Mouse (Mus musculus): ENCODE measurements around the gene Asah2.
"Not testable (repeated sequence)": the region's sequence is repeated elsewhere in the genome, so short reads cannot be mapped to it uniquely, and the experiment has no call there.

The Asah2 gene

GRCm38 (mm10) chr19:32107771-32108306 lies at the start of gene Asah2:
Asah2 (minus strand) TSS chr19:32108211.
- peak; percentile 59 for DNase-seq (ENCODE audit: low spot score)

GRCm38 (mm10) chr19:32157045-32157444 lies 49.0 kb upstream of the Asah2 start:
- DNase-seq (ENCODE audit: low spot score), result no peak

- no peak for DNase-seq (ENCODE audit: low spot score)
These were observed 44.5 kb upstream of the Asah2 start for GRCm38 (mm10) chr19:32152529-32152928.

- no peak for DNase-seq (ENCODE audit: low spot score)
These were observed 40.7 kb upstream of the Asah2 start for GRCm38 (mm10) chr19:32148710-32149109.

GRCm38 (mm10) chr19:32142383-32142782 lies 34.4 kb upstream of the Asah2 start:
- no peak for DNase-seq (ENCODE audit: low spot score)

- DNase-seq (ENCODE audit: low spot score), result no peak
These were observed 30.5 kb upstream of the Asah2 start for GRCm38 (mm10) chr19:32138361-32139088.

- no peak for DNase-seq (ENCODE audit: low spot score)
These were observed 29.9 kb upstream of the Asah2 start for GRCm38 (mm10) chr19:32137904-32138303.

GRCm38 (mm10) chr19:32136888-32137625 lies 29.0 kb upstream of the Asah2 start:
- DNase-seq (ENCODE audit: low spot score), result no peak

GRCm38 (mm10) chr19:32131707-32132488 lies 23.9 kb upstream of the Asah2 start:
- not testable (repeated sequence) for DNase-seq (ENCODE audit: low spot score)

GRCm38 (mm10) chr19:32129281-32129680 lies 21.3 kb upstream of the Asah2 start:
- DNase-seq (ENCODE audit: low spot score), result no peak

- DNase-seq (ENCODE audit: low spot score), result no peak
These were observed 19.3 kb upstream of the Asah2 start for GRCm38 (mm10) chr19:32127180-32127850.

- DNase-seq (ENCODE audit: low spot score), result no peak
These were observed 16.1 kb upstream of the Asah2 start for GRCm38 (mm10) chr19:32124155-32124554.

GRCm38 (mm10) chr19:32123196-32123595 lies 15.2 kb upstream of the Asah2 start:
- DNase-seq (ENCODE audit: low spot score), result no peak

- DNase-seq (ENCODE audit: low spot score), result no peak
These were observed 12.8 kb upstream of the Asah2 start for GRCm38 (mm10) chr19:32120798-32121197.

GRCm38 (mm10) chr19:32119666-32120065 lies 11.7 kb upstream of the Asah2 start:
- no peak for DNase-seq (ENCODE audit: low spot score)

GRCm38 (mm10) chr19:32118496-32118895 lies 10.5 kb upstream of the Asah2 start:
- DNase-seq (ENCODE audit: low spot score), result no peak

GRCm38 (mm10) chr19:32117484-32118018 lies 9.5 kb upstream of the Asah2 start:
- DNase-seq (ENCODE audit: low spot score), result no peak

- DNase-seq (ENCODE audit: low spot score), result no peak
These were observed 4.1 kb upstream of the Asah2 start for GRCm38 (mm10) chr19:32111866-32112790.

- no peak for DNase-seq (ENCODE audit: low spot score)
These were observed 1.3 kb downstream of the Asah2 start for GRCm38 (mm10) chr19:32106750-32107149.

GRCm38 (mm10) chr19:32104217-32104616 lies 3.8 kb downstream of the Asah2 start:
- no peak for DNase-seq (ENCODE audit: low spot score)

- DNase-seq (ENCODE audit: low spot score), result no peak
These were observed 5.1 kb downstream of the Asah2 start for GRCm38 (mm10) chr19:32102976-32103300.

All from ovary, postnatal 10 days (tissue).